Mouse (Mus musculus) brain, embryonic 14.5 days (tissue): ENCODE results near the gene Ripk3.

ENCODE experiments used
- CTCF ChIP-seq: fragments of 200-500 bp; IDR thresholded peaks from 2 replicates; pipeline ENCODE4 v1.5.1; 2012; ENCODE audit warnings: inconsistent platforms, mild to moderate bottlenecking, moderate library complexity, borderline replicate concordance; ENCODE audit not compliant: insufficient read depth, insufficient read length; ENCODE audit errors: extremely low read depth
- POLR2A ChIP-seq: fragments of 200-500 bp; IDR thresholded peaks from 2 replicates; pipeline ENCODE4 v1.6.1; 2012; ENCODE audit warnings: mild to moderate bottlenecking, inconsistent platforms, borderline replicate concordance; ENCODE audit not compliant: poor library complexity, insufficient read depth, insufficient read length, severe bottlenecking; ENCODE audit errors: extremely low read depth

DNA sequence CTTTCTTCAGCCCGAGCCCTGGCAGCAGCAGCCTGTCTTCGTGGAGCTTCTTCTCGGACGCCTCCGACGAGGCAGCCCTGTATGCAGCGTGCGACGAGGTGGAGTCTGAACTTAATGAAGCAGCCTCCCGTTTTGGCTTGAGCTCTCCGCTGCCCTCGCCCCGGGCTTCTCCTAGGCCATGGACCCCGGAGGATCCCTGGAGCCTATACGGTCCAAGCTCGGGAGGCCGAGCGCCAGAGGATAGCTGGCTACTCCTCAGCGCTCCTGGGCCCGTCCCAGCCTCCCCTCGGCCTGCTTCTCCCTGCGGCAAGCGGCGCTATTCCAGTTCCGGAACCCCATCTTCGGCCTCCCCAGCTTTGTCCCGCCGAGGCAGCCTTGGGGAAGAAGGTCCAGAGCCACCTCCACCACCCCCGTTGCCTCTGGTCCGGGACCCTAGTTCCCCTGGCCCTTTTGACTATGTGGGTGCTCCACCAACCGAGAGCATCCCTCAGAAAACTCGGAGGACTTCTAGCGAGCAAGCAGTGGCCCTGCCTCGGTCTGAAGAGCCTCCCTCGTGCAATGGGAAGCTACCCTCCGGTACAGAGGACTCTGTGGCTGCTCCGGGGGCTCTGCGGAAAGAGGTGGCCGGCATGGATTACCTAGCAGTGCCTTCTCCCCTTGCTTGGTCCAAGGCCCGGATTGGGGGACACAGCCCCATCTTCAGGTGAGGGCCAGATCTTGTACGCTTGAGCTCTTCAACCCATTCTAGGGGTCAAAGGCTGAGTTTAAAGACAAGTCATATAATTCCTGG is 38.1 kb upstream of the Ripk3 start:
- no peak for TF ChIP-seq CTCF
- TF ChIP-seq POLR2A = no peak
